Mouse (Mus musculus) heart, embryonic 14.5 days (tissue): Measurements from ENCODE around the gene Actr3b. TPM values are rescaled to one million over a fixed set of nuclear protein-coding genes. Genes with fewer than 3 reads are reported as not detected.
A peak's percentile ranks its signal among the peaks of the same experiment; 100 is the strongest.

Experiments used
- ATAC-seq: fragments of 200-750 bp; cut with Nextera tagmentation; 2 replicates; pipeline ENCODE4 v1.8.0; 2017; ENCODE audit warnings: low read depth, moderate TSS enrichment; ENCODE audit not compliant: insufficient number of reproducible peaks, insufficient read depth, low FRiP score
- H3K27ac ChIP-seq, 2 experiments: fragments of 200-500 bp in 1 of 2; fragments of 300-500 bp in 1 of 2; sonication (generic) in 1 of 2; replicated peaks in 1 of 2; 2 replicates each; pipeline ENCODE4 v1.5.1; 2012 to 2014; ENCODE audit warnings: low read depth in 2 of 2, low read length in 2 of 2, control low read depth in 1 of 2, mild to moderate bottlenecking in 1 of 2, mixed read lengths in 1 of 2; ENCODE audit not compliant: control insufficient read depth in 1 of 2, insufficient read depth in 1 of 2
- H3K27me3 ChIP-seq: fragments of 300-500 bp; sonication (generic); 2 replicates; pipeline ENCODE4 v1.6.1; 2014; ENCODE audit warnings: mild to moderate bottlenecking, low read length, control low read depth; ENCODE audit not compliant: control insufficient read depth, insufficient read depth
- H3K36me3 ChIP-seq: fragments of 300-500 bp; sonication (generic); 2 replicates; pipeline ENCODE4 v1.6.1; 2014; ENCODE audit warnings: mild to moderate bottlenecking, control low read depth, low read length, mixed read lengths; ENCODE audit not compliant: control insufficient read depth, insufficient read depth
- H3K4me1 ChIP-seq, 2 experiments: fragments of 200-500 bp in 1 of 2; fragments of 300-500 bp in 1 of 2; sonication (generic) in 1 of 2; 2 replicates each; pipeline ENCODE4 v1.6.1; 2012 to 2014; ENCODE audit warnings: low read length in 2 of 2, control low read depth in 1 of 2, mixed read lengths in 1 of 2; ENCODE audit not compliant: control insufficient read depth in 2 of 2, insufficient read depth in 2 of 2
- H3K4me2 ChIP-seq: fragments of 300-500 bp; sonication (generic); 2 replicates; pipeline ENCODE4 v1.6.1; 2014; ENCODE audit warnings: mild to moderate bottlenecking, low read length
- H3K4me3 ChIP-seq, 2 experiments: fragments of 200-500 bp in 1 of 2; fragments of 300-500 bp in 1 of 2; sonication (generic) in 1 of 2; 2 replicates each; pipeline ENCODE4 v1.5.1; 2012 to 2014; ENCODE audit warnings: low read length in 2 of 2, mild to moderate bottlenecking in 2 of 2, control low read depth in 1 of 2, low read depth in 1 of 2, moderate library complexity in 1 of 2; ENCODE audit not compliant: control insufficient read depth in 1 of 2, insufficient read depth in 1 of 2
- H3K9ac ChIP-seq: fragments of 300-500 bp; sonication (generic); 2 replicates; pipeline ENCODE4 v1.6.1; 2014; ENCODE audit warnings: mild to moderate bottlenecking, low read length
- H3K9me3 ChIP-seq: fragments of 300-500 bp; sonication (generic); 2 replicates; pipeline ENCODE4 v1.6.1; 2016; ENCODE audit warnings: low read length, control low read depth; ENCODE audit not compliant: control insufficient read depth
- WGBS: fragments of 180-500 bp; shearing (Covaris S2); extraction: QIAGEN DNeasy Blood & Tissue Kit; methylation state at CpG from one replicate; pipeline ENCODE4 v1.1.7; 2014; 5-methylcytosine and 5-hydroxymethylcytosine counted together
- polyA plus RNA-seq: library from polyadenylated mRNA; unstranded; fragments of >200 nt; fragmentation: Nextera tagmentation; extraction: Ambion mirVana; gene quantifications from 2 replicates; pipeline ENCODE4 v1.2.1, GENCODE M21; 2014

The Actr3b gene
- polyA plus RNA-seq, 1 experiment from 2014 or later, result 40.5 TPM

GRCm38 (mm10) chr5:25760410-25760832 lies 624 bp downstream of the Actr3b start:
- Histone ChIP-seq H3K36me3 (no peaks in the 10 kb centered on the region), H3K27ac (peak overlapping the region in 1 of 2 experiments; percentile 61; a peak in 2 of 4 replicates), H3K4me3 (peak overlapping the region; percentile 66 to 72), H3K4me1 (peaks cover 13 to 25% of the 10 kb centered on the region in 2 experiments), H3K27me3 (no peaks in the 10 kb centered on the region), H3K9me3 (no peaks in the 10 kb centered on the region), H3K9ac (peak overlapping the region; percentile 78), H3K4me2 (peak overlapping the region; percentile 91)
- ATAC-seq, result no peak
- WGBS, result 6% methylated on average over 10 of the region's 10 CpGs

GRCm38 (mm10) chr5:25760871-25761270 lies 1.1 kb downstream of the Actr3b start:
- peak overlapping the region in 1 of 2 experiments; percentile 2; a peak in 2 of 4 replicates for H3K4me3 ChIP-seq
- H3K27ac ChIP-seq, result peak overlapping the region in 1 of 2 experiments; percentile 59; a peak in 1 of 4 replicates
- WGBS, result 53% methylated on average over 3 of the region's 3 CpGs
- H3K4me1 ChIP-seq, result peaks cover 13 to 25% of the 10 kb centered on the region in 2 experiments
- no peak overlapping the region for H3K9ac ChIP-seq
- peak overlapping the region; percentile 91 for H3K4me2 ChIP-seq
- no peak for ATAC-seq
- H3K36me3 ChIP-seq, result no peaks in the 10 kb centered on the region
- H3K27me3 ChIP-seq, result no peaks in the 10 kb centered on the region
- H3K9me3 ChIP-seq, result no peaks in the 10 kb centered on the region

DNA sequence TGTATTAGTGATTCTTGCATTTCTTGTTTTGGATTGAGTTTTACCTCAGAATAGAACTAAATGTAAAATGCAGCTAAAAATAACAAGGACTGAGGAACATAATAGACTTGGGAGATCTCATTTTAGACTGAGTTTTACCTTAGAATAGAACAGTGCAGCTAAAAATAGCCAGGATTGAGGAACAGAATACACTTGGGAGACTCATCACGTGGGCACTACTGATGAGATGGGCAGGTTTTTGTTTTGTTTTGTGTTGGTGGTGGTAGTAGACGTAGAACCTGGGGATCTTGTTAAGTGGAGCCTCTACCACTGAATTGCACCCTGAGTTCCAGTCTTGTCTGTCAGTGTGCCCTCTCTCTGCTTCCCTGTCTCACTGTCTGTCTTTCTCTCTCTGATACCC lies 2.1 kb downstream of the Actr3b start:
- peak overlapping the region in 1 of 2 experiments; percentile 59; a peak in 2 of 4 replicates for H3K27ac ChIP-seq

DNA sequence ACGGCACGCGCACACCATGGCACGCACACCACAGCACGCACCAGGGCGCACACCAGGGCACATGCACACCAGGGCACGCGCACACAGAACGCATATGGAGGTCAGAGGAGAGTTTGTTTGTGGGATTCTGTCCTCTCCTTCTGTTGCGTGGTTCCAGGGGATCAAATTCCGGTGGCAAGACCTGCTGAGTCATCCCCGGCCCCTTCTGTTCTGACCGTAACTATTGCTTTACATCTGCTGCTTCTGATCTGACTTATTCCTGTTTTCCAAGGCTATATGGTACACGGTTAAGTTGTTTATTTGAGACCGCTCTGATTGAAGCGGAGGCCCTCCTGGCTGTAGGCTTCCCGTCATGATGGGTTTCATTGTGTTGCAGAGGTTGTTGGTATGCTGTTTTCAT lies 9.2 kb downstream of the Actr3b start:
- peak overlapping the region; percentile 49 for H3K4me2 ChIP-seq
- H3K4me3 ChIP-seq, result peak overlapping the region; percentile 23 to 37
- no peak overlapping the region for H3K9ac ChIP-seq
- no peaks in the 10 kb centered on the region for H3K36me3 ChIP-seq
- peaks cover 7% of the 10 kb centered on the region for H3K9me3 ChIP-seq
- no peak for ATAC-seq
- H3K27me3 ChIP-seq, result no peaks in the 10 kb centered on the region
- 56% methylated on average over 17 of the region's 17 CpGs for WGBS
- H3K27ac ChIP-seq, result no peak overlapping the region
- H3K4me1 ChIP-seq, result peaks cover 0 to 3% of the 10 kb centered on the region in 2 experiments; a peak in 2 of 4 replicates

More for the DNA sequence above, 2.1 kb downstream of the Actr3b start:
- Histone ChIP-seq H3K4me2 (peak overlapping the region; percentile 91), H3K9me3 (no peaks in the 10 kb centered on the region), H3K9ac (peak overlapping the region; percentile 27; the same call in 1 of the 2 replicates), H3K4me3 (peak overlapping the region in 1 of 2 experiments; percentile 2; a peak in 1 of 4 replicates), H3K36me3 (no peaks in the 10 kb centered on the region), H3K27me3 (no peaks in the 10 kb centered on the region), H3K4me1 (peaks cover 13 to 25% of the 10 kb centered on the region in 2 experiments)
- 31% methylated on average over 2 of the region's 2 CpGs for WGBS
- ATAC-seq, result no peak

DNA sequence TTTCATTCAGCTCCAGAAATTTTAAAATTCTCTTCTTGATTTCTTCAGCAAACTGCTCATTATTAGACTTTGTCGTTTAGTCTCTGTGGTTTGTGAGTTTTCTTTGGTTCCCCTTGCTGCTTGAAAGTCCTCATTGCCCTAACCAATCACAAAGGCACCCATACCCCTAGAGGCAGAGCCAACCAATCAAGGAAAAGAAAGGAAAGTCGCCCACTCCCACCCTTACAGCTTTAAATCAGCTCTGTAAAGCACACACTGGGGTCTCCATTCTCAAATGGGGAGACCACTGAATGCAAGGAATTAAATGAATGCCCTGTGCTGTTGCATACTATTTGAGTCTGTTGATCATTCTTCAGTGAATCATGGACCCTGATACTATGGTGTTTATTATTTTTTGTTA lies 9.6 kb downstream of the Actr3b start:
- no peak overlapping the region for H3K9ac ChIP-seq
- peaks cover 3 to 7% of the 10 kb centered on the region in 2 experiments; a peak in 3 of 4 replicates for H3K4me1 ChIP-seq
- ATAC-seq, result no peak
- H3K27me3 ChIP-seq, result no peaks in the 10 kb centered on the region
- WGBS, result 38% methylated on average over 2 of the region's 2 CpGs
- no peak overlapping the region for H3K27ac ChIP-seq
- no peaks in the 10 kb centered on the region for H3K36me3 ChIP-seq
- H3K9me3 ChIP-seq, result peaks cover 7% of the 10 kb centered on the region
- peak overlapping the region; percentile 49 for H3K4me2 ChIP-seq
- H3K4me3 ChIP-seq, result no peak overlapping the region

- Histone ChIP-seq H3K27me3 (no peaks in the 10 kb centered on the region), H3K9me3 (peaks cover 7% of the 10 kb centered on the region), H3K36me3 (no peaks in the 10 kb centered on the region), H3K4me1 (peaks cover 3 to 11% of the 10 kb centered on the region in 2 experiments; a peak in 3 of 4 replicates), H3K9ac (no peak overlapping the region), H3K4me2 (no peak overlapping the region), H3K27ac (no peak overlapping the region), H3K4me3 (no peak overlapping the region)
- WGBS, result 92% methylated on average over 9 of the region's 9 CpGs
- no peak for ATAC-seq
These were observed 12.7 kb downstream of the Actr3b start for GRCm38 (mm10) chr5:25772456-25772855.

- peak overlapping the region; percentile 33 to 56 for H3K27ac ChIP-seq
- peak overlapping the region; percentile 51 for H3K4me2 ChIP-seq
- peaks cover 7% of the 10 kb centered on the region for H3K9me3 ChIP-seq
- no peak; the same call in 1 of the 2 replicates for ATAC-seq
- H3K36me3 ChIP-seq, result no peaks in the 10 kb centered on the region
- no peaks in the 10 kb centered on the region for H3K27me3 ChIP-seq
- H3K4me3 ChIP-seq, result no peak overlapping the region
- 35% methylated on average over 13 of the region's 13 CpGs for WGBS
- H3K4me1 ChIP-seq, result peaks cover 3 to 11% of the 10 kb centered on the region in 2 experiments; a peak in 3 of 4 replicates
- peak overlapping the region; percentile 54 for H3K9ac ChIP-seq
These were observed 14.4 kb downstream of the Actr3b start for GRCm38 (mm10) chr5:25773921-25774790.
